Mouse (Mus musculus): Measurements from ENCODE around the gene Vsnl1. TPM values are rescaled to one million over a fixed set of nuclear protein-coding genes. Genes with fewer than 3 reads are reported as not detected.

Gene Vsnl1
- 0.32 and 0.33 TPM in 2 replicates for polyA plus RNA-seq (2015; fragmentation: Nextera tagmentation; extraction: Ambion mirVana)

DNA sequence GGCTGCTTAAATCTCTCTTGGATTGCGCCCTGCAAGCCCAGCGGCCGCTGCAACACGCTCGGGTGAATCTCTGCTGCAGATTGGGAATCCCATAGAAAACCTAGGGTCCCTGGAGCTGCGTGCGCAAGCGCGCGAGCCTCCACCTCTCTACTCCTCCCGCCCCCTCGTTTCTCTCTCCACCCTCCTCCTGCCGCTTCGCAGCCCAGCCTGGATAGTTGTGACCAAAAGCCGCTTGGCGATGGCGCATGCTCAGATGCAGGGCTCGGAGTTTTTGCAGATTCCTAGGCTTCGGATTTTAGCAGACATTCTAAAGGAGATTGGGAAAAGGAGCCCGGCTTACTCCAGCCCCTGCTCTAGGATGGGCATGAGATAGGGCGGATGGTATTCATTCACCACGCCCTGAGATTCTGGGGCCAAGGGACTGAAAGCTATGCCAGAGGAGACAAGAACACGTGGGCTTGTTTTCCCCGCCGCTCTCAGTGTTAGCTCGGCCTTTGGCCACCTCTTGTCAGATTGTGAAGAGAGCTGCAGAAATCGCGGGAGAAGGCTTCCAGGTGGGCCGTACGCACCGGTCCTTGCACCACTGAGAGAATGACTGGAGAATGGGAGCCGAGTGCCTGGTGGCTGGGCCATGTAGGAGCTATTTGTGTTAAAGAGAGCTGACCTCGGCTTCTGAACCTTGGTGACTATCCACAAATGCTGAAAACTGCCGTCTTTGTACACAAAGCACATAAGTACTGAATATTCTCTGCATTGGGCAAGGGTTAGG lies at the start of gene Vsnl1:
Gene Vsnl1 (minus strand): TSS at position 117 of the 769 bp plus-strand sequence.

DNA sequence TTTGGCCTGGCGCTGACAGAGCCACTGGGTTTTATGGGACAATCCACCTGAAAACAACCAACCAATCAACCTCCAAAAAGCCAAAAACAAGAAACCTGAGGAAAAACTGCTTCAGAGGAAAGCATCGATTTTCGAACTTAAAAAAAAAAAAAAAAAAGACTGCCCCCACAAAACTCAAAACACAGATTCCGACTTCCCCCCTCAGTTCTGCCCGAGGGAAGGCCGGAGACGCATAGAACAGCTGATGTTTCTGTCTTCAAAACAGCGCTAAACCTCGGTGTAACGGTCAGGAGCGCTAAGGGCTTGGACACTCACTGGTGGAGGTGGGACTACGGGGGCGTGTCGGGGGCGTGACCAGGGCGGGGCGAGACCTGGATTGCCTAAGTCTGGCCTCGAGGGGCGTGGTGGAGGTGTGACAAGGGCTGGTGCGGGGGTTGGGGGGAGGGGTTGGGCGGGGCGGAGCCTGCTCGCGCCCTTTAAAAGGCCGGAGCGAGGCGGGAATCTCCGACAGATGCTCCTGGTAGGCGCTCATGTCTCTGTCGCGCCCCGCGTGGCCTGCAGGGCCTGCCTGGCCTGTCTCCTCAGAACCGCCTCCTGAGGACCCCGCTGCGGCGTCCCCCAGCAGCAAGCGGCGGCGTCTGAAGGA lies 19.3 kb upstream of the Vsnl1 start, which contains the start of gene Rad51ap2:
Gene Rad51ap2 (plus strand): TSS at position 531 of the 646 bp plus-strand sequence.

Small RNA genes within 50 kb of the gene (microRNA-seq; reads per million reads assigned to microRNA genes)
- gene Mir7675 = 0 to 0.21 reads per million in 2 experiments

Other genes starting within 250 kb of the Vsnl1 start
- gene Msgn1, start 227.6 kb downstream of the Vsnl1 start, polyA plus RNA-seq (2015; fragmentation: Nextera tagmentation; extraction: Ambion mirVana) = 0.35 and 0.61 TPM in 2 replicates
- gene Gen1, start 170.8 kb downstream of the Vsnl1 start, polyA plus RNA-seq (2015; fragmentation: Nextera tagmentation; extraction: Ambion mirVana) = 1.5 and 1.9 TPM in 2 replicates
- gene Smc6, start 170.7 kb downstream of the Vsnl1 start, polyA plus RNA-seq (2015; fragmentation: Nextera tagmentation; extraction: Ambion mirVana) = 141 and 144 TPM in 2 replicates
- 0.16 and 0.23 TPM in 2 replicates for gene Rad51ap2, start 19.5 kb upstream of the Vsnl1 start, polyA plus RNA-seq (2015; fragmentation: Nextera tagmentation; extraction: Ambion mirVana)